Mouse (Mus musculus): ENCODE data around the gene Slc12a5.

The Slc12a5 gene

GRCm38 (mm10) chr2:164947506-164947905 is 13.1 kb upstream of the Slc12a5 start:
- DNase-seq (ENCODE audit: low read depth, low spot score) = no peak

- DNase-seq (ENCODE audit: low read depth, low spot score) = no peak
These were observed 12.7 kb upstream of the Slc12a5 start for GRCm38 (mm10) chr2:164947930-164948329.

- no peak for DNase-seq (ENCODE audit: low read depth, low spot score)
These were observed 11.6 kb upstream of the Slc12a5 start for GRCm38 (mm10) chr2:164948962-164949361.

GRCm38 (mm10) chr2:164950501-164950900 is 10.1 kb upstream of the Slc12a5 start:
- DNase-seq (ENCODE audit: low read depth, low spot score) = no peak

GRCm38 (mm10) chr2:164951745-164952144 is 8.9 kb upstream of the Slc12a5 start:
- no peak for DNase-seq (ENCODE audit: low read depth, low spot score)

GRCm38 (mm10) chr2:164952448-164952847 is 8.2 kb upstream of the Slc12a5 start:
- DNase-seq (ENCODE audit: low read depth, low spot score) = no peak

- peak; percentile 80 for DNase-seq (ENCODE audit: low read depth, low spot score)
These were observed 7.4 kb upstream of the Slc12a5 start for GRCm38 (mm10) chr2:164953224-164953623.

GRCm38 (mm10) chr2:164955725-164956124 is 4.9 kb upstream of the Slc12a5 start:
- DNase-seq (ENCODE audit: low read depth, low spot score) = no peak

- DNase-seq (ENCODE audit: low read depth, low spot score) = no peak
These were observed 4.4 kb upstream of the Slc12a5 start for GRCm38 (mm10) chr2:164956195-164956594.

- no peak for DNase-seq (ENCODE audit: low read depth, low spot score)
These were observed 2.9 kb upstream of the Slc12a5 start for GRCm38 (mm10) chr2:164957548-164958315.

- DNase-seq (ENCODE audit: low read depth, low spot score) = peak; percentile 69
These were observed 1.0 kb downstream of the Slc12a5 start for GRCm38 (mm10) chr2:164961506-164962182.

- no peak for DNase-seq (ENCODE audit: low read depth, low spot score)
These were observed 1.6 kb downstream of the Slc12a5 start for GRCm38 (mm10) chr2:164962183-164962580.

GRCm38 (mm10) chr2:164964242-164964894 is 3.8 kb downstream of the Slc12a5 start:
- no peak for DNase-seq (ENCODE audit: low read depth, low spot score)

- no peak for DNase-seq (ENCODE audit: low read depth, low spot score)
These were observed 4.4 kb downstream of the Slc12a5 start for GRCm38 (mm10) chr2:164964981-164965380.

GRCm38 (mm10) chr2:164966381-164966780 is 5.8 kb downstream of the Slc12a5 start:
- no peak for DNase-seq (ENCODE audit: low read depth, low spot score)

GRCm38 (mm10) chr2:164967193-164967592 is 6.6 kb downstream of the Slc12a5 start:
- DNase-seq (ENCODE audit: low read depth, low spot score) = peak; percentile 54

- no peak for DNase-seq (ENCODE audit: low read depth, low spot score)
These were observed 7.3 kb downstream of the Slc12a5 start for GRCm38 (mm10) chr2:164967761-164968440.

- DNase-seq (ENCODE audit: low read depth, low spot score) = no peak
These were observed 7.8 kb downstream of the Slc12a5 start for GRCm38 (mm10) chr2:164968451-164968851.

GRCm38 (mm10) chr2:164969348-164969781 is 8.8 kb downstream of the Slc12a5 start:
- no peak for DNase-seq (ENCODE audit: low read depth, low spot score)

GRCm38 (mm10) chr2:164970631-164971196 is 10.1 kb downstream of the Slc12a5 start:
- peak; percentile 62 for DNase-seq (ENCODE audit: low read depth, low spot score)

- DNase-seq (ENCODE audit: low read depth, low spot score) = no peak
These were observed 12.0 kb downstream of the Slc12a5 start for GRCm38 (mm10) chr2:164972646-164973045.

- DNase-seq (ENCODE audit: low read depth, low spot score) = no peak
These were observed 15.0 kb downstream of the Slc12a5 start for GRCm38 (mm10) chr2:164975611-164976010.

All from retina, postnatal 7 days (tissue).